Mouse (Mus musculus) liver, embryonic 13.5 days (tissue): ENCODE results near the gene Angptl7. TPM values are rescaled to one million over a fixed set of nuclear protein-coding genes. Genes with fewer than 3 reads are reported as not detected.

Source experiments
- ATAC-seq: fragments of 200-750 bp; cut with Nextera tagmentation; 2 replicates; pipeline ENCODE4 v1.8.0; 2017; ENCODE audit warnings: low read depth, mild to moderate bottlenecking, moderate number of reproducible peaks, moderate library complexity
- DNase-seq: peaks from one replicate; pipeline ENCODE4 v3.0.0; 2022
- H3K27ac ChIP-seq: fragments of 300-500 bp; sonication (generic); 2 replicates; pipeline ENCODE4 v1.5.1; 2015; ENCODE audit warnings: moderate library complexity, mild to moderate bottlenecking, inconsistent platforms
- H3K27me3 ChIP-seq: fragments of 300-500 bp; sonication (generic); 2 replicates; pipeline ENCODE4 v1.6.1; 2015; ENCODE audit warnings: mild to moderate bottlenecking, inconsistent platforms
- H3K36me3 ChIP-seq: fragments of 300-500 bp; sonication (generic); 2 replicates; pipeline ENCODE4 v1.6.1; 2015; ENCODE audit warnings: mild to moderate bottlenecking, inconsistent platforms
- H3K4me1 ChIP-seq: fragments of 300-500 bp; sonication (generic); replicated peaks from 2 replicates; pipeline ENCODE4 v1.6.1; 2015; ENCODE audit warnings: inconsistent platforms
- H3K4me2 ChIP-seq: fragments of 300-500 bp; sonication (generic); 2 replicates; pipeline ENCODE4 v1.6.1; 2015; ENCODE audit warnings: inconsistent platforms, mild to moderate bottlenecking, moderate library complexity
- H3K4me3 ChIP-seq: fragments of 300-500 bp; sonication (generic); replicated peaks from 2 replicates; pipeline ENCODE4 v1.5.1; 2015; ENCODE audit warnings: mild to moderate bottlenecking, inconsistent platforms
- H3K9ac ChIP-seq: fragments of 300-500 bp; sonication (generic); 2 replicates; pipeline ENCODE4 v1.6.1; 2015; ENCODE audit warnings: mild to moderate bottlenecking, inconsistent platforms
- H3K9me3 ChIP-seq: fragments of 300-500 bp; sonication (generic); replicated peaks from 2 replicates; pipeline ENCODE4 v1.6.1; 2016; ENCODE audit warnings: inconsistent platforms
- WGBS: fragments of 180-500 bp; shearing (Covaris S2); methylation state at CpG from one replicate; pipeline ENCODE4 v1.1.7; 2015; ENCODE audit not compliant: insufficient replicate concordance; 5-methylcytosine and 5-hydroxymethylcytosine counted together
- polyA plus RNA-seq: library from polyadenylated mRNA; unstranded; fragments of >200 nt; fragmentation: Nextera tagmentation; extraction: Ambion mirVana; gene quantifications from 2 replicates; pipeline ENCODE4 v1.2.1, GENCODE M21; 2015

Angptl7 gene
- polyA plus RNA-seq, 1 experiment from 2014 or later: 0.32 TPM

GRCm38 (mm10) chr4:148491448-148491847 lies 8.8 kb downstream of the Angptl7 start:
- no peak overlapping the region for H3K4me3 ChIP-seq

GRCm38 (mm10) chr4:148490502-148490901 lies 9.8 kb downstream of the Angptl7 start:
- no peak overlapping the region for H3K9ac ChIP-seq
- no peaks in the 10 kb centered on the region for H3K27me3 ChIP-seq
- H3K27ac ChIP-seq: no peak overlapping the region
- 81% methylated on average over 6 of the region's 6 CpGs for WGBS
- H3K4me2 ChIP-seq: no peak overlapping the region
- peaks cover 78% of the 10 kb centered on the region for H3K36me3 ChIP-seq
- 0 out of 2 replicates have a peak, but pooled peaks cover 6% of the 10 kb centered on the region for H3K4me1 ChIP-seq
- DNase-seq: no peak
- ATAC-seq: no peak
- no peaks in the 10 kb centered on the region for H3K9me3 ChIP-seq
- no peak overlapping the region for H3K4me3 ChIP-seq

More at GRCm38 (mm10) chr4:148491448-148491847, 8.8 kb downstream of the Angptl7 start:
- no peak for ATAC-seq
- no peaks in the 10 kb centered on the region for H3K27me3 ChIP-seq
- H3K9me3 ChIP-seq: no peaks in the 10 kb centered on the region
- peaks cover 78% of the 10 kb centered on the region for H3K36me3 ChIP-seq
- no peak overlapping the region for H3K9ac ChIP-seq
- no peak overlapping the region for H3K27ac ChIP-seq
- 0 out of 2 replicates have a peak, but pooled peaks cover 6% of the 10 kb centered on the region for H3K4me1 ChIP-seq
- DNase-seq: no peak
- H3K4me2 ChIP-seq: no peak overlapping the region
- WGBS: 82% methylated on average over 7 of the region's 7 CpGs

- H3K9me3 ChIP-seq: no peaks in the 10 kb centered on the region
- no peaks in the 10 kb centered on the region for H3K27me3 ChIP-seq
- H3K9ac ChIP-seq: no peak overlapping the region
- ATAC-seq (no peak), DNase-seq (no peak)
- no peak overlapping the region for H3K4me2 ChIP-seq
- 72% methylated on average over 2 of the region's 2 CpGs for WGBS
- H3K4me1 ChIP-seq: no peaks in the 10 kb centered on the region
- no peak overlapping the region for H3K4me3 ChIP-seq
- no peak overlapping the region for H3K27ac ChIP-seq
- H3K36me3 ChIP-seq: peaks cover 98% of the 10 kb centered on the region
Measured at GRCm38 (mm10) chr4:148487841-148488240, 12.4 kb downstream of the Angptl7 start.

GRCm38 (mm10) chr4:148484511-148484910 lies 15.7 kb downstream of the Angptl7 start:
- H3K4me3 ChIP-seq: no peak overlapping the region
- H3K27ac ChIP-seq: no peak overlapping the region
- no peaks in the 10 kb centered on the region for H3K9me3 ChIP-seq
- peaks cover 95% of the 10 kb centered on the region for H3K36me3 ChIP-seq
- no peaks in the 10 kb centered on the region for H3K27me3 ChIP-seq
- 86% methylated on average over 12 of the region's 12 CpGs for WGBS
- DNase-seq (no peak), ATAC-seq (no peak)
- H3K4me2 ChIP-seq: no peak overlapping the region
- no peak overlapping the region for H3K9ac ChIP-seq
- H3K4me1 ChIP-seq: no peaks in the 10 kb centered on the region

- Histone ChIP-seq H3K36me3 (peaks cover 81% of the 10 kb centered on the region), H3K4me3 (no peak overlapping the region), H3K4me1 (no peaks in the 10 kb centered on the region), H3K27ac (no peak overlapping the region), H3K4me2 (no peak overlapping the region), H3K9me3 (no peaks in the 10 kb centered on the region), H3K9ac (no peak overlapping the region), H3K27me3 (no peaks in the 10 kb centered on the region)
- ATAC-seq: no peak
- no peak for DNase-seq
- WGBS: 70% methylated on average over 2 of the region's 2 CpGs
Measured at GRCm38 (mm10) chr4:148481557-148482168, 18.6 kb downstream of the Angptl7 start.

GRCm38 (mm10) chr4:148480245-148480644 lies 20.0 kb downstream of the Angptl7 start:
- Histone ChIP-seq H3K36me3 (peaks cover 80% of the 10 kb centered on the region), H3K4me2 (no peak overlapping the region), H3K27me3 (no peaks in the 10 kb centered on the region), H3K4me1 (no peaks in the 10 kb centered on the region), H3K4me3 (no peak overlapping the region), H3K9me3 (no peaks in the 10 kb centered on the region), H3K27ac (no peak overlapping the region), H3K9ac (no peak overlapping the region)
- 91% methylated on average over 2 of the region's 2 CpGs for WGBS
- no peak for ATAC-seq
- DNase-seq: no peak

GRCm38 (mm10) chr4:148473496-148473895 lies 26.8 kb downstream of the Angptl7 start:
- no peaks in the 10 kb centered on the region for H3K27me3 ChIP-seq
- H3K9ac ChIP-seq: no peak overlapping the region
- H3K4me1 ChIP-seq: peaks cover 10% of the 10 kb centered on the region; the same call in 1 of the 2 replicates
- no peak for ATAC-seq
- no peak overlapping the region for H3K4me3 ChIP-seq
- no peak for DNase-seq
- 85% methylated on average over 5 of the region's 5 CpGs for WGBS
- no peak overlapping the region for H3K27ac ChIP-seq
- H3K4me2 ChIP-seq: no peak overlapping the region
- H3K9me3 ChIP-seq: no peaks in the 10 kb centered on the region
- H3K36me3 ChIP-seq: peaks cover 74% of the 10 kb centered on the region

GRCm38 (mm10) chr4:148472436-148473174 lies 27.7 kb downstream of the Angptl7 start:
- H3K36me3 ChIP-seq: peaks cover 82% of the 10 kb centered on the region
- ATAC-seq (0 out of 2 replicates have a peak, but pooled peaks have one; percentile 28), DNase-seq (no peak)
- no peak overlapping the region for H3K4me2 ChIP-seq
- H3K27ac ChIP-seq: no peak overlapping the region
- no peak overlapping the region for H3K4me3 ChIP-seq
- 79% methylated on average over 8 of the region's 8 CpGs for WGBS
- no peaks in the 10 kb centered on the region for H3K9me3 ChIP-seq
- H3K4me1 ChIP-seq: peaks cover 10% of the 10 kb centered on the region; the same call in 1 of the 2 replicates
- no peaks in the 10 kb centered on the region for H3K27me3 ChIP-seq
- no peak overlapping the region for H3K9ac ChIP-seq

- no peak overlapping the region for H3K4me3 ChIP-seq
- DNase-seq (no peak), ATAC-seq (no peak)
- no peaks in the 10 kb centered on the region for H3K27me3 ChIP-seq
- peaks cover 89% of the 10 kb centered on the region for H3K36me3 ChIP-seq
- no peak overlapping the region for H3K9ac ChIP-seq
- 85% methylated on average over 10 of the region's 10 CpGs for WGBS
- peaks cover 10% of the 10 kb centered on the region; the same call in 1 of the 2 replicates for H3K4me1 ChIP-seq
- H3K4me2 ChIP-seq: no peak overlapping the region
- no peak overlapping the region for H3K27ac ChIP-seq
- H3K9me3 ChIP-seq: no peaks in the 10 kb centered on the region
Measured at GRCm38 (mm10) chr4:148471363-148471806, 28.9 kb downstream of the Angptl7 start.

- 83% methylated on average over 11 of the region's 11 CpGs for WGBS
- H3K27me3 ChIP-seq: no peaks in the 10 kb centered on the region
- no peak overlapping the region for H3K4me2 ChIP-seq
- H3K4me3 ChIP-seq: no peak overlapping the region
- H3K9ac ChIP-seq: no peak overlapping the region
- peaks cover 89% of the 10 kb centered on the region for H3K36me3 ChIP-seq
- no peak for ATAC-seq
- H3K9me3 ChIP-seq: no peaks in the 10 kb centered on the region
- H3K4me1 ChIP-seq: peaks cover 10% of the 10 kb centered on the region; the same call in 1 of the 2 replicates
- no peak for DNase-seq
- H3K27ac ChIP-seq: no peak overlapping the region
Measured at GRCm38 (mm10) chr4:148469487-148470252, 30.6 kb downstream of the Angptl7 start.

- Histone ChIP-seq H3K9ac (no peak overlapping the region), H3K4me1 (peaks cover 10% of the 10 kb centered on the region; the same call in 1 of the 2 replicates), H3K9me3 (no peaks in the 10 kb centered on the region), H3K4me3 (no peak overlapping the region), H3K36me3 (peaks cover 98% of the 10 kb centered on the region), H3K4me2 (no peak overlapping the region), H3K27me3 (no peaks in the 10 kb centered on the region), H3K27ac (no peak overlapping the region)
- DNase-seq (no peak), ATAC-seq (no peak)
- 88% methylated on average over 10 of the region's 10 CpGs for WGBS
Measured at GRCm38 (mm10) chr4:148468396-148468795, 31.9 kb downstream of the Angptl7 start.
